27 mouse cellular contexts compared by ENCODE assay signal in genomic region chr13:29593096-29593495, GRCm38 (mm10).
"Had no signal": no experiment of that assay in that cellular context is flagged by ENCODE, and none has a peak within 500 bp of the region (broad histone marks: within the 10 kb centered on the region; RNA-seq: fewer than 3 reads in every experiment).

No protein-coding gene starts in this region.

- DNase-seq: gastrocnemius, postnatal 14 days; gastrocnemius, postnatal 36 days; heart, adult 11 months; heart, adult 2 months; heart, postnatal 14 days; heart, postnatal 36 days; kidney, adult 11 months; kidney, adult 2 months; kidney, adult 9 months; kidney, postnatal 10 days; kidney, postnatal 25 days; kidney, postnatal 4 days; left cerebral cortex, postnatal 4 days had no signal

- H3K4me1 ChIP-seq: heart, embryonic 13.5 days; heart, embryonic 15.5 days; hindbrain, embryonic 15.5 days; kidney, embryonic 15.5 days; limb, embryonic 13.5 days; limb, embryonic 15.5 days; liver, embryonic 12.5 days had no signal

- ATAC-seq: hindbrain, postnatal 0 days; intestine, embryonic 16.5 days; liver, embryonic 12.5 days had no signal

- H3K9ac ChIP-seq: heart, embryonic 13.5 days; heart, embryonic 15.5 days; hindbrain, embryonic 13.5 days; hindbrain, embryonic 15.5 days; kidney, embryonic 15.5 days; limb, embryonic 13.5 days; limb, embryonic 15.5 days; liver, embryonic 12.5 days; liver, embryonic 14.5 days had no signal

- H3K27me3 ChIP-seq: heart, embryonic 13.5 days; heart, embryonic 15.5 days; hindbrain, embryonic 13.5 days; hindbrain, embryonic 15.5 days; kidney, embryonic 15.5 days; limb, embryonic 13.5 days; limb, embryonic 15.5 days; liver, embryonic 12.5 days had no signal

- H3K27ac ChIP-seq: heart, adult 2 months; heart, embryonic 13.5 days; heart, embryonic 15.5 days; hindbrain, embryonic 13.5 days; hindbrain, embryonic 15.5 days; hindbrain, postnatal 0 days; kidney, embryonic 15.5 days; layer of hippocampus, adult 2 months; left cerebral cortex, adult 2 months; limb, embryonic 13.5 days; limb, embryonic 15.5 days; liver, embryonic 12.5 days; liver, embryonic 14.5 days had no signal

- H3K4me3 ChIP-seq: heart, adult 2 months; heart, embryonic 13.5 days; heart, embryonic 15.5 days; hindbrain, embryonic 13.5 days; hindbrain, embryonic 15.5 days; kidney, embryonic 15.5 days; layer of hippocampus, adult 2 months; left cerebral cortex, adult 2 months; limb, embryonic 13.5 days; limb, embryonic 15.5 days; liver, embryonic 12.5 days had no signal

- H3K4me2 ChIP-seq: heart, embryonic 11.5 days; heart, embryonic 13.5 days; heart, embryonic 15.5 days; hindbrain, embryonic 13.5 days; hindbrain, embryonic 15.5 days; kidney, embryonic 15.5 days; limb, embryonic 13.5 days; limb, embryonic 15.5 days; liver, embryonic 12.5 days had no signal

- H3K36me3 ChIP-seq: hindbrain, embryonic 15.5 days; limb, embryonic 15.5 days had no signal

- H3K9me3 ChIP-seq: limb, embryonic 15.5 days had no signal
